8 mouse cellular contexts compared by ENCODE assay signal in genomic region chr10:103369081-103369420, GRCm38 (mm10). TPM values are rescaled to one million over a fixed set of nuclear protein-coding genes. Genes with fewer than 3 reads are reported as not detected.
DNase-seq lines count a peak whose midpoint lies in the region; ATAC-seq and TF ChIP-seq lines count a peak whose summit lies in the region.

No protein-coding gene starts in this region.

- POLR2A ChIA-PET in Patski (lab: Charles Lee): no interaction called here

- ATAC-seq in Patski: peak; percentile 79
- peak; percentile 92 for ATAC-seq in forebrain, embryonic 11.5 days (replicated peaks; ENCODE audit: low FRiP score)
- peak; percentile 90 for ATAC-seq in intestine, embryonic 14.5 days (replicated peaks; ENCODE audit: low FRiP score, low TSS enrichment, low read depth)

- no peak overlapping the region for H3K27ac ChIP-seq in brown adipose tissue, adult 24 weeks (replicated peaks; ENCODE audit: low read depth, low read length)
- peak overlapping the region; percentile 46; the same call in 1 of the 2 replicates for H3K27ac ChIP-seq in forebrain, embryonic 11.5 days (ENCODE audit: low read depth, low read length)
- 0 out of 2 replicates have a peak overlapping the region, but pooled peaks have one; percentile 1 for H3K27ac ChIP-seq in intestine, embryonic 14.5 days (ENCODE audit: low read depth)

- no peak for TF ChIP-seq CTCF in Patski (IDR thresholded peaks at IDR 0.05)

- H3K4me1 ChIP-seq in brown adipose tissue, adult 24 weeks (ENCODE audit: control insufficient read depth, insufficient read depth, insufficient read length, low read length): peaks cover 2% of the 10 kb centered on the region; the same call in 1 of the 2 replicates
- H3K4me1 ChIP-seq in forebrain, embryonic 11.5 days (replicated peaks; ENCODE audit: control insufficient read depth, insufficient read depth, low read length): no peaks in the 10 kb centered on the region
- no peaks in the 10 kb centered on the region for H3K4me1 ChIP-seq in intestine, embryonic 14.5 days (replicated peaks; ENCODE audit: control insufficient read depth, insufficient read depth, low read length)
- H3K4me1 ChIP-seq in megakaryocyte, embryonic 14.5 days: peaks cover 21% of the 10 kb centered on the region

- 0% methylated on average over 8 of the region's 8 CpGs for WGBS in forebrain, embryonic 11.5 days
- 1% methylated on average over 8 of the region's 8 CpGs for WGBS in intestine, embryonic 14.5 days

- CTCF ChIA-PET in Patski (lab: Charles Lee): no interaction called here

- intact Hi-C loops in left cerebral cortex, postnatal 14 days (cut with DNase I): no loop called here

- H3K27me3 ChIP-seq in Patski: peaks cover 47% of the 10 kb centered on the region
- no peaks in the 10 kb centered on the region for H3K27me3 ChIP-seq in forebrain, embryonic 11.5 days (ENCODE audit: control insufficient read depth, insufficient read depth, low read length)
- H3K27me3 ChIP-seq in intestine, embryonic 14.5 days (replicated peaks; ENCODE audit: control insufficient read depth, insufficient read depth, low read length): peaks cover 13% of the 10 kb centered on the region
- peaks cover 19% of the 10 kb centered on the region for H3K27me3 ChIP-seq in megakaryocyte, embryonic 14.5 days (replicated peaks)

- H3K4me2 ChIP-seq in forebrain, embryonic 11.5 days (ENCODE audit: low read depth, low read length, severe bottlenecking): peak overlapping the region; percentile 94
- peak overlapping the region; percentile 97 for H3K4me2 ChIP-seq in intestine, embryonic 14.5 days (ENCODE audit: low read length)

- DNase-seq in Patski (ENCODE audit: low read depth, low spot score): no peak
- peak; percentile 85 for DNase-seq in forebrain, embryonic 11.5 days (ENCODE audit: low spot score)
- peak; percentile 79 for DNase-seq in intestine, embryonic 14.5 days (ENCODE audit: low spot score)
- DNase-seq in left cerebral cortex, postnatal 14 days (ENCODE audit: low spot score in 2 of 2): peak; percentile 64 to 82
- DNase-seq in right cerebral cortex, postnatal 25 days: peak; percentile 67
- DNase-seq in thymus, postnatal 36 days: no peak

- H3K4me3 ChIP-seq in brown adipose tissue, adult 24 weeks (ENCODE audit: insufficient read depth, low read depth, low read length): peak overlapping the region; percentile 46
- H3K4me3 ChIP-seq in forebrain, embryonic 11.5 days (ENCODE audit: low read depth, low read length): peak overlapping the region; percentile 57
- peak overlapping the region; percentile 46 for H3K4me3 ChIP-seq in intestine, embryonic 14.5 days (ENCODE audit: low read depth, low read length)
- peak overlapping the region; percentile 93 for H3K4me3 ChIP-seq in megakaryocyte, embryonic 14.5 days (replicated peaks)

- in situ Hi-C loops in Patski (cut with MboI; ENCODE audit: low pct_unique_long_range_greater_than_20kb): no loop called here

- H3K9ac ChIP-seq in forebrain, embryonic 11.5 days (ENCODE audit: low read length): peak overlapping the region; percentile 65
- peak overlapping the region; percentile 44 for H3K9ac ChIP-seq in intestine, embryonic 14.5 days (ENCODE audit: low read length)

- H3K9me3 ChIP-seq in forebrain, embryonic 11.5 days (ENCODE audit: control insufficient read depth, low read length): no peaks in the 10 kb centered on the region
- no peaks in the 10 kb centered on the region for H3K9me3 ChIP-seq in intestine, embryonic 14.5 days (ENCODE audit: control insufficient read depth, low read length)
- H3K9me3 ChIP-seq in megakaryocyte, embryonic 14.5 days: no peaks in the 10 kb centered on the region

- no peaks in the 10 kb centered on the region for H3K36me3 ChIP-seq in forebrain, embryonic 11.5 days (ENCODE audit: control insufficient read depth, insufficient read depth, low read length)
- H3K36me3 ChIP-seq in intestine, embryonic 14.5 days (ENCODE audit: control insufficient read depth, insufficient read depth, low read length): no peaks in the 10 kb centered on the region
- H3K36me3 ChIP-seq in megakaryocyte, embryonic 14.5 days (replicated peaks; ENCODE audit: low read length): no peaks in the 10 kb centered on the region

RNA-seq across cellular contexts. Expression of gene Slc6a15, which starts 1.5 kb away (rescaled TPM):
- polyA plus RNA-seq in Patski (2021): not detected
- polyA plus RNA-seq in brown adipose tissue, adult 24 weeks (2012; ENCODE audit: insufficient read depth, insufficient read length, missing spikeins): not detected in 2 replicates
- polyA plus RNA-seq in forebrain, embryonic 11.5 days (2014; fragmentation: Nextera tagmentation; extraction: Ambion mirVana): 15.3 and 17.1 TPM in 2 replicates
- 8.5 and 10.2 TPM in 2 replicates for polyA plus RNA-seq in intestine, embryonic 14.5 days (2014; fragmentation: Nextera tagmentation; extraction: Ambion mirVana)
- 10 to 100 TPM; 59.7 to 70.7 TPM for total RNA-seq in left cerebral cortex, postnatal 14 days (2021)
- not detected in 2 replicates for polyA plus RNA-seq in megakaryocyte, embryonic 14.5 days (2012; ENCODE audit: insufficient read depth, low replicate concordance)

Comparison
In these comparisons a context has a peak if more than half of its experiments do, and no peak if none do; other contexts are left out.
1. DNase-seq: peak in forebrain, embryonic 11.5 days (single experiment), intestine, embryonic 14.5 days (single experiment), left cerebral cortex, postnatal 14 days (2 of 2) and right cerebral cortex, postnatal 25 days (single experiment); none in Patski (single experiment) and thymus, postnatal 36 days (0 of 2).
2. Peak in every context shown above with its lines, with median percentiles within 50 percentile points of each other: ATAC-seq and H3K4me3 ChIP-seq.